Mouse (Mus musculus): ENCODE measurements around the gene Epop.

Epop gene

DNA sequence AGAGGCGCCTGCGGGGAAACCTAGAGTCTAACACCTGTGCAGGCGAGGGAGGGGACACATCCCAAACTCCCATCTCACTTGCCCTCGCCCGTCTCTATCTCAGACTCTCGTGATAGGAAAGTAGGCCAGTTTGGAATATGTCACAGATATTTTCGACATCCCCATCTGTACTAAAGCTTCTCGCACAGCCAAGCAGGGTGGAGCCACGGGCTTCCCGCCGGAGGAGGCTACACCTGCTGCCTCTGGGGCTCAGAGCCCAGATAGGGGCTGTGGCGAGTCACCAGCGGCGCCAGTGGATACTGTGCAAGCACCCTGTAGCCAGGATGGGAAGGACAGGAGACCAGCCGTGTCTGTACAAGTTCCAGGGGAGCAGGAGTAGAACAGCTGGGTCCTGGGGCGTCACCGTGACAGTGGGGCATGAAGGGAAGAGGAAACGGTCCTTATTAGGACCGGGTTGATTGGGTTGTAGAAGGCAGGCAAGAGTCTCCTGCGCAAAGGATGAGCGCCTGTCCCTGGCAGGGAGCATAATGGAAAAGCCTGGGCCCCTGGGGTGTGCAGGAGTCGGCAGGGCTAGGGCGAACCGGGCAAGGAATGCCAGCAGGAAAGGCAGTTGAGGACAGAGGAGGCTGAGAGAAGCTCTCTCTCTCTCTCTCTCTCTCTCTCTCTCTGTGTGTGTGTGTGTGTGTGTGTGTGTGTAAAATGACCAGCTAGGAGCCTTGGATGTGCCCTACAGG is 39.1 kb downstream of the Epop start:
- no peak for DNase-seq (ENCODE audit: low read depth, low spot score)

DNA sequence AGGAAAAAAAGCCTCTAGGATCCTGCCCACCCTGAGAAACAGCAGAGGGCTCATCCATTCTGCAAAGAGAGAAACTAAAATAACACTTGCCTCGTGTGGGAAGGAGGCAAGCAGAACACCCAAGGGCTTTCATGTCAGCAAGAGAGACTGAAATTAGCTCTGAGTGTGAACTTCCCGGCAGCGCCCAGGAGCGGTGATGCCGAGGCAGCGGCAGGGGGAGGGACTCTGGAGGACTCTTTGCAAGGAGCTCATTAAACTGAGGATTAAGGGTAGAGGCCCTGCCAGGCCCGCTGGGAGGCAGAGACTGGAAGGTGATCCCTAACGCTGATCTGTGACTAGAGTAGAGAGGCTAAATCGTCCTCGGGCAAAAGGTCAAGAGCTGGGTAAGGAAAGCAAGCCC is 40.3 kb downstream of the Epop start:
- DNase-seq (ENCODE audit: low read depth, low spot score) = peak; percentile 30

DNA sequence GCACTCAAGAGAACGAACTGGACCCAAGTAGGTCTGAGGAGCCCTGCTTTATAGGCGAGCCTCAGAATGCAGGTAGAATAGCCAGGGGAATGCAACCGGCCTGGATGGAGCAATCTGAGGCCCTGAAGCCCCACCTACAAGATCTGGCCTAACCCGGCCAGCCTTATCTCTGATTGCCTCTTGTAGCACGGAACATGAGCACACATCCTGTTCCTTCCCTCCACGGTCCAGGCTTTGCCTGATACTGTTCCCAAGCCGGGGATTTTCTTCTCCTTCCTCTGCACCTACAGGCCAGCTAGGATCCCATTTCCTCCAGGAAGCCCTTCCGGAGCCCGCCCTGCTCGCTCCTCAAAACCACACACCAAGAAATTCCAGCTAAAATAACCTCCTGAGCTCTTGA is 43.6 kb downstream of the Epop start:
- no peak for DNase-seq (ENCODE audit: low read depth, low spot score)

DNA sequence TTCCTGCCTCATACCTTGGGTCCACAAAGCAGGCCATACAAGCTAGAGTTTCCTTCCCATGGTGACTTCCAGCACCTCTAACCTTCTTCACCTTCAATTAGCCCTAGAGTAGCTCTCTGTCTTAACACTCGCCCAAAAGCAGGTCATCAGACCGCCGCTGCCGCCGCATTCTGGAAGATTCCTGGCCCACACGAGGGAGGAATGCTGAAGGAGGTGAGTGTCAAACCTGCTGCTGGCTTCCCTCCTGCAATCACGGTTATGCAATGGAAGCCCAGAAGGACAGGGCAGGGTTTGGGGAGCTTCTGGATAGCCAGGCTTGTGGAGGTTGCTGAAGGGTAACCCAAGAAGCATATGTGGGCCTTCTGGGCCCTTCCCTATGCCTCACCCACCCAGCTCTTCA is 45.0 kb downstream of the Epop start:
- no peak for DNase-seq (ENCODE audit: low read depth, low spot score)

DNA sequence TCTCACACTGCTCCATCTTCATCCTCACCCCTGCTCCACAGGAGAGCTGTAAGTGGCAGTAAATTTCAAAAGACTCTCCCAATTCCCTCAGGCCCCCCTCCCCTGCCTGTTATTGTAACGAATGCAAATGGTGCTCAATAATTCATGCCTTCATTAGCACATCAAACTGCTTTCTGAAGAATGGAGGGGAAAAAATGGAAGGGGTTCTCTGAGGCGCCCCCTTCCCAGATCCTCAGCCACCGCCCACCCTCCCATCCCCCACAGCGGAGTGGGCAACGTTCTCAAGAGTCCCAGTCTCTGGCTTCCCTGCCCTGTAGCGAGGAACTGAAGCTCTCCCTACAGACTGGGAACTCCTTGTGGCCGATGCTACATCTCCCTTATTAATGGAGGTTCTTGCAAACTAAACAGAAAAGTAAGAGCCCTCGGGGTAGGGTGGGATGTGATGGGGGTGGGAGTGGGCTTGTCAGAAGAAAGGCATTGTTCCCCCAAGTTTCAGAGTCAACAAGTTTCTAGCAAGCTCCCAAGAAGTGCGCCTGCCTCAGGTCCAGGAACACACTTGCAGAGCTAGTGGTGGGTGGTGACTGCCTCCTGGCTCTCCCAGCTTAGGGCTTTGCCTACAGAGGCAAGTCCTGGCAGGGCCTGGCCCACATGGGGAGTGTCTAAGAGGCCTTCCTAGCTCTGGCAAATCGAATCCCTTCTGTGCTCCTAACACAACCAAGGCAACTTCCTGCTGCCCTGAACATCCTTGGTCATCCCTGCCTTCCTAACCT is 50.2 kb downstream of the Epop start:
- no peak for DNase-seq (ENCODE audit: low read depth, low spot score)

- no peak for DNase-seq (ENCODE audit: low read depth, low spot score)
Measured at GRCm38 (mm10) chr11:97578286-97578685, 51.2 kb downstream of the Epop start.
